Mouse (Mus musculus): ENCODE data around the gene Inafm1.

DNA sequence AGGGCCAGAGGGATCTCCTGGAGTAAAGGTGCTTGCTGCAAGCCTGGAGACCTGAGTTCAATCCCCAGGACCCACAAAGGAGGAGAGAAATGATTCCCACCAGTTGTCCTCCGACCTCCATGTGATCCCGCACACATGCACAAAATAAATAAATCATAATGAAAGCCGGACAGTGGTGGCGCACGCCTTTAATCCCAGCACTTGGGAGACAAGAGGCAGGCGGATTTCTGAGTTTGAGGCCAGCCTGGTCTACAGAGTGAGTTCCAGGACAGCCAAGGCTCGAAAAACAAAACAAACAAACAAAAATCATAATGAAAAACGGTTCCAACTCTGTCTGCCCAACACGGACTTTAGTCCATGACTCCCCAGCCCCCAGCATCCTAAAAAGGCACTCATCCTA lies 11.5 kb upstream of the Inafm1 start:
- TF ChIP-seq POLR2A (IDR thresholded peaks at IDR 0.05; ENCODE audit: borderline replicate concordance, control insufficient read depth, low read depth, low read length) (no peak), CTCF (IDR thresholded peaks at IDR 0.05; ENCODE audit: control insufficient read depth, insufficient read depth, low read length) (no peak)
